Mouse (Mus musculus): ENCODE results near the gene Ccdc191.

DNA sequence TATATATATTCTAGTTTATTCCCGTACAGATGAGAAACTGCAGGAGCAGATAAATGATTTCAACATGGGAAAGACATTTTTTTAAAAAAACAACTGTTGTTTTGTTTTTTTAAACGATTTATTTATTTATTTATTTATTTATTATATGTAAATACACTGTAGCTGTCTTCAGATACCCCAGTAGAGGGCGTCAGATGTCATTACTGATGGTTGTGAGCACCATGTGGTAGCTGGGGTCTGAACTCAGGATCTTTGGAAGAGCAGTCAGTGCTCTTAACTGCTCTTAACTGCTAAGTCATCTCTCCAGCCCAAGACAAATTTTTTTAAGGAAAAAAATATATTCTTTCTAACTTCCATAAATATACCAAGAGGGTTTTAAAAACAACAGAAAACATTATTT, 8.0 kb upstream of the Ccdc191 start:
- TF ChIP-seq POLR2A (IDR thresholded peaks at IDR 0.05; ENCODE audit: control insufficient read depth, extremely low read depth, insufficient read depth, low read length, poor library complexity) (no peak), CTCF (IDR thresholded peaks at IDR 0.05; ENCODE audit: borderline replicate concordance, control insufficient read depth, extremely low read depth, insufficient read depth, low read length, poor library complexity) (no peak)
